23 mouse cellular contexts compared by ENCODE assay signal in the genomic region with DNA sequence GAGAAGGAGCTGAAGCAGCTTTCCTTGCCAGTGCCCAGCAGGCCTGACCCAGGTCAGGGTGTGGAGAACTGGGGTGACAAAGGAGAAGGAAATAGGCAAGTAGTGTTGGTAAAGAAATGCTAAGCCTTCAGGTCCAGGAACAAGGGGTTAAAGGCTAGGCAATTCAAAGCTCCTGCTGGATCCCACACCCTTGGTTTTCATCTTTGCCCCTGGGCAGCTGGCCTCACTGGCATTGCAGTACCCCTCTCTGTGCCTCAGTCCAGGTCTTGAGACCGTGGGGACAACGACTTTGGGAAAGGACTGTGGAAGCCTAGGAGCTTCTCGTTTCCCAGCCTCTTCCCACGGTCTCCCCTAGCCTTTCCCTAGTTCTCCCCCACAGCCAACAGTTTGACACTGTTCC. TPM values are rescaled to one million over a fixed set of nuclear protein-coding genes. Genes with fewer than 3 reads are reported as not detected.
"Had no signal": no experiment of that assay in that cellular context is flagged by ENCODE, and none has a peak within 500 bp of the region (broad histone marks: within the 10 kb centered on the region; RNA-seq: fewer than 3 reads in every experiment).

No protein-coding gene starts in this region.

- H3K4me1 ChIP-seq: neural tube, embryonic 12.5 days; neural tube, embryonic 13.5 days; neural tube, embryonic 15.5 days; stomach, embryonic 15.5 days had no signal

- H3K27ac ChIP-seq: neural tube, embryonic 12.5 days; neural tube, embryonic 13.5 days; neural tube, embryonic 15.5 days; stomach, embryonic 15.5 days had no signal

- H3K9me3 ChIP-seq: neural tube, embryonic 12.5 days; neural tube, embryonic 13.5 days; neural tube, embryonic 15.5 days; stomach, embryonic 15.5 days had no signal

- H3K36me3 ChIP-seq: neural tube, embryonic 12.5 days; neural tube, embryonic 13.5 days; neural tube, embryonic 15.5 days; stomach, embryonic 15.5 days had no signal

- H3K27me3 ChIP-seq: neural tube, embryonic 12.5 days; neural tube, embryonic 13.5 days; neural tube, embryonic 15.5 days; stomach, embryonic 15.5 days had no signal

- DNase-seq: retina, postnatal 1 day; right cerebral cortex, adult 18-20 months; right cerebral cortex, postnatal 14 days; right cerebral cortex, postnatal 25 days; right cerebral cortex, postnatal 4 days; spleen, adult 18-20 months; thymus, adult 18-20 months; thymus, adult 2 months; thymus, postnatal 14 days; thymus, postnatal 25 days; thymus, postnatal 36 days; thymus, postnatal 4 days had no signal

- H3K9ac ChIP-seq: neural tube, embryonic 12.5 days; neural tube, embryonic 13.5 days; neural tube, embryonic 15.5 days; stomach, embryonic 15.5 days had no signal

- H3K4me2 ChIP-seq: neural tube, embryonic 12.5 days; neural tube, embryonic 13.5 days; neural tube, embryonic 15.5 days; stomach, embryonic 15.5 days had no signal

- H3K4me3 ChIP-seq: neural tube, embryonic 12.5 days; neural tube, embryonic 13.5 days; neural tube, embryonic 15.5 days; stomach, embryonic 15.5 days had no signal

RNA-seq across cellular contexts. Expression of a gene that starts 4.2 kb away (rescaled TPM):
- polyA plus RNA-seq: neural tube, embryonic 11.5 days; neural tube, embryonic 12.5 days; neural tube, embryonic 13.5 days; neural tube, embryonic 14.5 days; neural tube, embryonic 15.5 days; small intestine, adult 2 months; spleen, adult 2 months; stomach, embryonic 15.5 days; stomach, embryonic 16.5 days; testis, adult 2 months; thymus, adult 2 months; urinary bladder, adult 2 months had no signal

RNA-seq across cellular contexts. Expression of a gene that starts 44.4 kb away (rescaled TPM):
- polyA plus RNA-seq: urinary bladder, adult 2 months had no signal
